Mouse (Mus musculus) NIH3T3 (cell line): ENCODE results near the gene Katna1.
"Not testable (repeated sequence)": the region's sequence is repeated elsewhere in the genome, so short reads cannot be mapped to it uniquely, and the experiment has no call there.

ENCODE experiments used
- DNase-seq: peaks from one replicate; pipeline ENCODE4 v3.0.0-alpha.2; 2012; ENCODE audit warnings: low read depth

Gene Katna1

DNA sequence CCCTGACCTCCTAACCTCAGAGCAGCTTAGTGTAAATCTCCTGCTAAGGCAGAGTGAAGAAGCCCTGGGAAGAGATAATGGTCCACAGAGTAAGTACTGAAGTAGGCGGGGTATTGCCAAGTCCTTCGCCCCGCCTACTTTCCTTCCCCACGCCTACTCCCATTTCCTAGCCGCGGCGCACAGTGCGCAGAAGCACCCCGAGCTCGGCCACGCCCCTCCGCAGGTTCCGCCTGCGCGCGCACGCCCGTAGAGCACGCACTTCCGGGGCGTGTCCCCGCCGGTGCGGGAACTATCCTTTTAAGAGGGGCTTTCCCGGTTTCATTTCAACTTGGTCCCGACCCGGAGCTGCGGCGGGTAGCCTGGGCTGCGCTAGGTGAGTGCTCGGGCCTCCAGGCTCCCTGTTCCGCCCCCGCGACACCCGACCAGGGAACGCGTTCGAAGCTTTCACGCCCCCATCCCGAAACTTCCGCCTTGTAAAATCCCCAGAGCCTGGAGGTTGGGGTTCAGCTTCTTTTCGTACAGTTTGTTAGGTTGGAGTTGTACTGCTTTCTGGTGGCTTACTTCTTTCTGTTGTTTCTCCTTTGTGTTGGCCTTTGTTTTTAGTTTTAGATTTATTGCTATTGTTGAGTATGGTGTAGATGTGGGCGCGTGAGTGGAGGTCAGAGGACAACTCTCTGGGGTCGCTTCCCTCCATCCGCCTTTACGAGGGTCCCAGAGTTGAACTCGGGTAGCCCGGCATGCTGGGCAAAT lies at the start of gene Katna1:
Gene Katna1, plus strand, starts transcription at position 250 of the 750 bp plus-strand sequence.
- peak; percentile 99 for DNase-seq

- peak; percentile 91 for DNase-seq
These were observed 45.0 kb upstream of the Katna1 start, which contains the start of the genes Pcmt1 and Lats1 for GRCm38 (mm10) chr10:7680731-7681301. TSS of gene Pcmt1 (minus strand) at chr10:7681136. TSS of gene Lats1 (plus strand) at chr10:7681214.

DNA sequence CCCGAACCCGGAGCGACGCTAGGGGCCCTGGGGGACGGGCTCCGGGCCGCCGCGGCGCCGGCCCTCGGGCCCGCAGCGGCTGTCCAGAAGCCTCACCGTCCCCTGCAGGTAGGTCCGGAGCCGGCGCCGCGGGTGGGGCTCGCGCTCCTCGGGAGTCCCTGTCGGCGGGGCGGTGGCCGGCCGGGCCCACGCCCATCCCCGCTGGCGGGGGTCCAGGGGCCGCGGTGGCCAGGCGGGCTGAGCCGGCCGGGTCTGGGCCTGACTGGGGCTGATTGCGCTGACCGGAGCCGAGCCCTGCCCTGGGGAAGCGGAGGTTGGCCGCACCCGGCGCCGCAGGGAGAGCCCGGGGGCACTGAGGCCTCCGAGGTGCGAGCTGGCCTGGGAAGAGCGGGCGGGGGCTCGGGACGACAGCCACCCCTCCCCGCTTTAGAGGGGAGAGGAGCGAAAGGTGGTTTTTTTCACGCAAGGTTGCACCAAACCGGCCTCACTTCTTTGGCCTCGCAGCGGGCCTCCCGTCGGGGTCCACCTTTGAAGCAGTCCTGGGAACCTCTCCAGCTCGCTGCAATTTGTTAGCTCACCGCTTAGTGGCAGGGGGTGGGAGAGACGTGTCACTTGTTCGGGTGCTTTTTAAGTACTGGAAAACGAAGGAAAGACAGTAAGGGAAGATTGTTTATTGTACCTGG lies 44.3 kb upstream of the Katna1 start:
- DNase-seq: peak; percentile 89

DNA sequence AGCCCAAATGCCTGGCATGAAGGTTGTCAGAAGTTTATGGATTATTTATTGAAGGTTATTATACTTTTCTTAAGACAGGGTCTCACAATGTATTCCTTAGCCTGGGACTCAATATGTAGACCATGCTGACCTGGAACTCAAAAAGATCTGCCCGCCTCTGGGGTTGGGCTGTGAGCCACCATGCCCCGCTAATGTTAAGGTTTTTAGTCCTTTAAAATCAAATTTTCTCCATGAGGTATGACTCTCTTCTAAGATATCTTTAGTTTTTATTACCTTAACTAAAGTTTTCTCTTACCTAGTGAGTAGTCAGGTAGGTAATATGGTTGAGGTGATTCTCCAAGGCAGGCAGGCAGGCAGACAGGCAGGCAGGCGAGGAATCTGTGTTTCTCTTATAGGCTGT lies 43.6 kb upstream of the Katna1 start:
- no peak for DNase-seq

DNA sequence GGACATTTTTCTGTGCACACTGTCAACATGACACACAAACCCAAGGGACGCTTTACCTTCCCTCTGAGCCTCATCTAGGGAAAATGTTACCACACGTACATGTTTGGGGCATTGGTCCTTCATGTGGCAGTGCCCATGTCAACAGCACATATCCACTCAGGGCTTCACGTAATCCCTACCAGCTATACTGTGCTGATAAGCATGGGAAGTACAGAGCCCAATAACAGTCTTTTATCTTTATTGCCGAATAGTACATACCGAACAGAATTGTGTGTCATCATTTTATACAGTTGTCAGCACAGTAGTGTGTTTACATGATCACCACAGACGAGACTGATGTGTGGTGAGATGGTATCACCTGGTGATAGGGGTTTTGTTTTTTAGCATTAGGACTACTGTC lies 38.9 kb upstream of the Katna1 start:
- DNase-seq: no peak

DNA sequence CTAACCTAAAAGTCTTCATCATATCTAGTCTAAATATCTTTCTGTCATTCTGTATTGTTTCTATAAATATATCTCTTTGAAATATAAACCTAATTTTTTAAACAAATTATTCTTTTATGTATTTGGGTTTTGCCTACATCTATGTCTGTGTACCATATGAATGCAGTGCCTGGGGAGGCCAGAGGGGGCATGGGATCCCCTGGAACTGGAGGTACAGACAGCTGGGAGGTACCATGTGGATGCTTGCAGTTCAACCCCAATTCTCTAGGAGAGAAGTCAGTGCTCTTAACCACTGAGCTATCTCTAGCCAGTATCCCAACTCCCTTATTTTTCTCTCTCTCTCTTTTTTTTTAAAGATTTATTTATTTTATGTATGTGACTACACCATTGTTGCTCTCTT lies 30.5 kb upstream of the Katna1 start:
- peak; percentile 47 for DNase-seq

DNA sequence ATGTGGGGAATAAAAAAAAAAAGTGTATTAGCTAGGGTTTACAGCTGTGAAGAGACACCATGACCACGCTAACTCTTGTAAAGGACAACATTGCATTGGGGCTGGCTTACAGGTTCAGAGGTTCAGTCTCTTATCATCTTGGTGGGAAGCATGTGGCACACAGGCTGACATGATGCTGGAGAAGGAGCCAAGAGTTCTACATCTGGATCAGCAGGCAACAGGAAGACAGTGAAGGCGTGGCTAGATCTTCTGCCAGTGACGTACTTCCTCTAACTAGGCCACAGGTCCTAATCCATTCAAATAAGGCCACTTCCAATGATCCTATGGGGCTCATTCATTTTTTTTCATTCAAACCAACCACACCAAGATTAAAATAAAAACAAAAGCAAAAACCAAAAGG lies 25.7 kb upstream of the Katna1 start:
- no peak for DNase-seq

GRCm38 (mm10) chr10:7702586-7702985 lies 23.2 kb upstream of the Katna1 start:
- DNase-seq: no peak

GRCm38 (mm10) chr10:7710121-7710520 lies 15.7 kb upstream of the Katna1 start:
- DNase-seq: no peak

GRCm38 (mm10) chr10:7712506-7712905 lies 13.3 kb upstream of the Katna1 start:
- no peak for DNase-seq

DNA sequence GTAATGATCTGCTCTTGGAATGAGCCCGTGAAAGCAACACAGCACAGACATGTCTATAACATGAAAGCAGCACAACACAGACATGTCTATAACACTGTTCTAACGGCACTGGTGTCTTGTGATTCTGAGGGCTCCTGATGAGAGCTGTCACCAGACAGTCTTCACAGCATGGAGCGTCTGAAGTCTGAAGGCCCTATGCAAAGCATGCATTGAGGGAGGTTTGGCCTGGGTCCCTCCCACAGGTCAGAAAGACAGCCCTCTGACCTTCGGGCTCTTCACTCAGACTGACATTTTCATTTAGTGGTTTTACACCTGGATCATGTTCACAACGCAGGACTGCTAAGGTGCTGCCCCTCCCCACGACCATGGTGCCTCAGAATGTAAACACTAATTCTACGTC lies 10.7 kb upstream of the Katna1 start:
- DNase-seq: no peak

DNA sequence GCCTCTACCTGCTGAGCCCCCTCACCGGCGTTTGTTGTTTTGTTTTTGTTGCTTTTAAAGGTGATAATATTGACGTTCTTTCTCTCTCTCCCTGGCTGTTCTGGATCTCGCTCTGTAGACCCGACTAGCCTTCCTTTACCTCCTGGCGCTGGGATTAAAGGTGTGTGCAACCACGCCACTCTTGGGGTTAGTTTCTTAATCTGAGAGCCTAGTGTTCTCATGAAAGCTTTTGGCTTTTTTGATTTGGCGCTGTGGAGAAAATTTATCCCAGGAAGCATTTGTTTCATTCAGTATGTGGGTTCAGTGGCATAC lies 657 bp downstream of the Katna1 start:
- DNase-seq: peak; percentile 13

DNA sequence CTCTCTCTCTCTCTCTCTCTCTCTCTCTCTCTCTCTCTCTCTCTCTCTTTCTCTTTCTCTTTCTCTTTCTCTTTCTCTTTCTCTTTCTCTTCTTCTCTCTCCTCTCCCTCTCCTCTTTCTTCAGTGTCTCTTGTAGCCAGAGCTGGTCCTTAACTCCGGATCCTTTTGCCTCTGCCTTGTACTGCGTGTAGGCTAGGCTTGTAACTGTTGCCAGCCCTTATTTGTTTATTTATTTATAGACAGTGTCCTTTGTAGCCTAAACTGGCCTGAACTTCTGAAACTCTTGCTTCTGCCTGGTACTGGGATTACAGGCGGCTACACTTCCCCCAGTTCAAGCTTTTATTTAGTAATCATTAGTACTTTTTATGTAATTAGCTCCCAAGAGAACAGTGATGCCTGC lies 1.2 kb downstream of the Katna1 start:
- peak; percentile 27 for DNase-seq

DNA sequence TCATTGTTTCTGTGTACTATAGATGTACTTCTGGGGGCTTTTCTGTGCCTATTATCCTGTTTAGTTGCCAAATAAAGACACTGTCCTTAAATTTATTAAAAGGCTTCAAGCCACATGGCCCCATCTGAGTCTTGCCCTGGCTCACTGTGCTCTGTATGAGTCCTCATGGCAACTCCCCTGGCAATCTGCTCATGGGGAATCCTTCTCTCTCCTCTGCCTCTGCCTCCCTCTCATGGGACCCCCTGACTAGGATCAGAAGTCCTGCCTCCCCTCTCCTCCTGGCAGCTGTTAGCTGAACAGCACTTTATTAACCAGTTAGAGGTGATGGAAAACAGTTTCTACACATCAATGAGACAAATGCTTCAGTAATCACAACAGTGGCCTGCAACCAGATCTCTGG lies 5.8 kb downstream of the Katna1 start:
- DNase-seq: no peak

GRCm38 (mm10) chr10:7737122-7737521 lies 11.3 kb downstream of the Katna1 start:
- DNase-seq: no peak

DNA sequence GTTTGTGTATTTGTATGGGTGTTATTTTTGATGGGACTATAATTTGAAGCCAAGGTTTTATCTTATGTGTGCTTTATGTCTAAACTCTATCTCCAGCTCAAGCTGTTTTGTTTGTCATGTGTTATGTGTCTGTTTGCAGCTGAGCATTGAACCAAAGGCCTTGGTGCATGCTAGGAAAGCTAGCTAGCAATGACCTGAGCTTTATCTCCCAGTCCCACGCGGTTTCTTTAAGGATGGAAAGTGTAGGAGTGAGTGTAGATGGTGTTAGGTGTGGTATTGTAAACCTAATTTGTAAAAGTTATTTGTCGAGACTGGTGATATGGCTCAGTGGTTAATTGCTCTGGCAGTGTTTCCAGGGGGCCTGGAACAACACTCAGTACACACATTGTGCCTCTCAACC lies 12.1 kb downstream of the Katna1 start:
- DNase-seq: no peak

- not testable (repeated sequence) for DNase-seq
These were observed 19.7 kb downstream of the Katna1 start for GRCm38 (mm10) chr10:7745528-7745927.

DNA sequence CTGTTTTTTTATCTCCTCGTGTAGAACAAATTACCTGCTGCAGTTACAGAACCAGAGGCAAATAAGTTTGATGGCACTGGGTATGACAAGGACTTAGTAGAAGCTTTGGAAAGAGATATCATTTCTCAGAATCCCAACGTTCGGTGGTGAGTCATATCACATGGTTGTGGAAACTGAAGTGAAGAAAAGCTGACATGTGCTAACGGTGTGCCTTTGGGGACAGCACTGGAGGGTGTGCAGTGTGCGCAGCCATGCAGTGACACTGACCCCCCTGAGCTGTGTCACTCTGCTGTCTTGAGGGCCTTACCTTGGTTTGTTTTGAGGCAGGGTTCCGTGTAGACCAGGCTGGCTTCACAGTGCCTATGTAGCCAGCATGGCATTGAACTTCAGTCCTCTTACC lies 23.0 kb downstream of the Katna1 start:
- DNase-seq: no peak

DNA sequence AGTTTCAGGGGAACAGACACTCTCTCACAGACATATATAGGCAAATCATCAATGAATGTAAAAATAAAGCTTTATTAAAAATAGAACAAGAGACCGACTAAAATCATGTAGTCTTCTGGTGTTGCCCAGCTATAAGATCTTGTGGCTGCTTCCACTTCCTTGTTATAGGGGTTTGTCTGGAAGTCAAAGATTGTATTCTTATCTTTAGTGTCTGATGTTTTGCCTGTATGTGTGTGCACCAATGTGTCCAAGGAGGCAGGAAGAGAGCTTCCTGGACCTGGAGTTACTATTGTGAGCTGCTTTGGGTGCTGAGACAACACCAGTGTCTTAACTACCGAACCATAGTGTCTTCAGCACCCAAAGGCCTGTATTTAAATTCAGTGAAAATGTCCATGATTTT lies 31.7 kb downstream of the Katna1 start:
- no peak for DNase-seq

DNA sequence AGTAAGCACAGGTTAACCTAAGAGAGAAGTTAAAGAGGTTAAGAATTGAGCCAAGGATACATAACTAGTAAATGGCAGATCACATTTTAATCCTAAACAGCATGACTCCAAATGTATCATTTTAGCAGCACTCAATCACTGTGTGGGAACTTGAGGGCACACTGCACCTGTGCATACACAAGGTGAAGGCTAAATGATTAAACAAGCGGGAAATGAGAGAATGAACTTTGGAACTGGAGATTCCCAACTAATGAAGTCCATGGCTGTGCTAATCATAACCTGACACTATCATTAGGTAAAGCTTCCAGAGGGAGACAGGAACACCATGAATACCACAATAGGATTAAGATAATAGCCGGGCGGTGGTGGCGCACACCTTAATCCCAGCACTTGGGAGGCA lies 46.5 kb downstream of the Katna1 start:
- DNase-seq: no peak

DNA sequence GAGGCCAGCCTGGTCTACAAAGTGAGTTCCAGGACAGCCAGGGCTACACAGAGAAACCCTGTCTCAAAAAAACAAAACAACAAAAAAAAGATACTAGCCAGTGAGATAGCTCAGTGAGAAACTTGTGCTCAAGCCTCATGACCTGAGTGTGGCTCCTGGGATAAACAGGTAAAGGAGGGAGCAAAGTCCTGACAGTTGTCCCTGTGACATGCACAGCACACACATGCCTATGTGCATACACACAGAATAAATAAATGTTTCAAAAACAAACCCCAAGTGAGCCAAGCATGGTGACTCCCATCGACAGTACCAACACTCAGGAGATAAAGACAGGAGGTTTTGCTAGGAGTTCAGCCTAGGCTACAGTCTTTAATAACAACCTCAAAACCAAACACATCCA lies 47.0 kb downstream of the Katna1 start:
- no peak for DNase-seq

DNA sequence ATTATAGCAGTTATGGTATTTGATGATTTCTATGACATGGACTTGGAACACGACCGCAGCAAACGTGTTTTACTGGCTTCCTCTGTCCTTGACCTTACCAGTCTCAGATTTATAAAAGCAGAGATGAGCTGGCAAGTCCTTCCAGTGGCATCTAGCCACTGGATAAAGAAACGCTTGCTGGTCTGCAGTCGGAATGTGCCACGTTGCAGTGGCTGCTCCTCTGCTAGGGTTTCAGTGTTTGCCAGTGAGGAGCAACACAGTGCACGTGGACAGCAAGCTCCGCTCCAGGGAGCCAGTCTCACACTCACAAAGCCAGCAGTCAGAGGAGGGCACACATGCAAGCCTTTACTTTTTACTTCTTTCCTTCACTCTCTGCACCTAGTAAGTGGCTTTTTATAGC lies 49.6 kb downstream of the Katna1 start:
- no peak for DNase-seq

DNA sequence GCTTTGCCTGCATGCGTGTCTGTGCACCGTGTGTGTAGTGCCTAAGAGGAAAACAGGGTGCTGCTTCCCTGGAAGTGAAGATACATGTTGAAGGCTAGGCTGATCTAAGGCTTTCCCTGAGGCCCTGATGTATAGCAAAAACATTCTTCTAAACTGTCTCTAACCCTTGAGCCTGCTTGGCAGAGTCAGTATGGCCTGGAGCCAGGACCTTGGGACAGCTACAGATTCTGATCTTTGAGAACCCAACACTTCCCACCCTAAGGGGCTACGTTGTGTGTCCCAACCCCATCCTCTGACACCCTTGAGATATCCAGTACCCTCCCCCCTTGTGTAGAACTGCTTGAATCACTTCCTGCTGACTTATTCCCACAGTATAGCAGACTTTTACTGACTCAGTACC lies 52.6 kb downstream of the Katna1 start:
- DNase-seq: no peak
